Mouse (Mus musculus): Measurements from ENCODE around the gene Rhox13. TPM values are rescaled to one million over a fixed set of nuclear protein-coding genes. Genes with fewer than 3 reads are reported as not detected.

The Rhox13 gene
- not detected in 2 replicates for polyA plus RNA-seq (2014; fragmentation: Nextera tagmentation; extraction: Ambion mirVana)

- H3K36me3 ChIP-seq (replicated peaks; ENCODE audit: control insufficient read depth, insufficient read depth, low read depth, low read length), result no peaks in the 10 kb centered on the region
- WGBS, result 93% methylated on average over 20 of the region's 20 CpGs
- no peak within 1 kb of the TSS for H3K27ac ChIP-seq (replicated peaks; ENCODE audit: low read depth, low read length)
- no peaks in the 10 kb centered on the region for H3K9me3 ChIP-seq (replicated peaks; ENCODE audit: control insufficient read depth, low read length)
- DNase-seq (ENCODE audit: low spot score) (no peak), ATAC-seq (replicated peaks; ENCODE audit: insufficient number of reproducible peaks, low FRiP score, low TSS enrichment, low read depth) (no peak)
- no peak within 1 kb of the TSS for H3K4me2 ChIP-seq (ENCODE audit: low read depth, low read length)
- no peak within 1 kb of the TSS for H3K9ac ChIP-seq (replicated peaks; ENCODE audit: low read length)
- no peaks in the 10 kb centered on the region for H3K27me3 ChIP-seq (ENCODE audit: control insufficient read depth, insufficient read depth, low read length)
- no peak within 1 kb of the TSS for H3K4me3 ChIP-seq (ENCODE audit: low read depth, low read length)
- no peaks in the 10 kb centered on the region for H3K4me1 ChIP-seq (ENCODE audit: control insufficient read depth, insufficient read depth, low read length)
Measured at GRCm38 (mm10) chrX:38120982-38121381, at the start of gene Rhox13. Gene Rhox13, plus strand, starts transcription at chrX:38121219.

GRCm38 (mm10) chrX:38084226-38084625, 36.8 kb upstream of the Rhox13 start:
- Histone ChIP-seq H3K27ac (replicated peaks; ENCODE audit: low read depth, low read length) (no peak overlapping the region), H3K9me3 (replicated peaks; ENCODE audit: control insufficient read depth, low read length) (no peaks in the 10 kb centered on the region), H3K4me1 (ENCODE audit: control insufficient read depth, insufficient read depth, low read length) (no peaks in the 10 kb centered on the region), H3K4me3 (ENCODE audit: low read depth, low read length) (no peak overlapping the region), H3K4me2 (ENCODE audit: low read depth, low read length) (no peak overlapping the region), H3K9ac (replicated peaks; ENCODE audit: low read length) (no peak overlapping the region), H3K36me3 (replicated peaks; ENCODE audit: control insufficient read depth, insufficient read depth, low read depth, low read length) (no peaks in the 10 kb centered on the region), H3K27me3 (ENCODE audit: control insufficient read depth, insufficient read depth, low read length) (no peaks in the 10 kb centered on the region)
- ATAC-seq (replicated peaks; ENCODE audit: insufficient number of reproducible peaks, low FRiP score, low TSS enrichment, low read depth) (no peak), DNase-seq (ENCODE audit: low spot score) (peak; percentile 57)
- 21% methylated on average over 12 of the region's 12 CpGs for WGBS

- H3K4me3 ChIP-seq (ENCODE audit: low read depth, low read length), result no peak within 1 kb of the TSS
- DNase-seq (ENCODE audit: low spot score), result no peak
- H3K4me1 ChIP-seq (ENCODE audit: control insufficient read depth, insufficient read depth, low read length), result no peaks in the 10 kb centered on the region
- no peak within 1 kb of the TSS for H3K4me2 ChIP-seq (ENCODE audit: low read depth, low read length)
- H3K27ac ChIP-seq (replicated peaks; ENCODE audit: low read depth, low read length), result no peak within 1 kb of the TSS
- H3K9me3 ChIP-seq (replicated peaks; ENCODE audit: control insufficient read depth, low read length), result no peaks in the 10 kb centered on the region
- no peak for ATAC-seq (replicated peaks; ENCODE audit: insufficient number of reproducible peaks, low FRiP score, low TSS enrichment, low read depth)
- no peaks in the 10 kb centered on the region for H3K36me3 ChIP-seq (replicated peaks; ENCODE audit: control insufficient read depth, insufficient read depth, low read depth, low read length)
- 87% methylated on average over 9 of the region's 9 CpGs for WGBS
- H3K9ac ChIP-seq (replicated peaks; ENCODE audit: low read length), result no peak within 1 kb of the TSS
- H3K27me3 ChIP-seq (ENCODE audit: control insufficient read depth, insufficient read depth, low read length), result no peaks in the 10 kb centered on the region
Measured at GRCm38 (mm10) chrX:38085041-38085440, 36.0 kb upstream of the Rhox13 start, which contains the start of gene Rhox11. Gene Rhox11, minus strand, starts transcription at chrX:38085141.

GRCm38 (mm10) chrX:38110807-38111206, 10.2 kb upstream of the Rhox13 start, which contains the start of gene Rhox12:
Gene Rhox12, minus strand, starts transcription at chrX:38110907.
- DNase-seq (ENCODE audit: low spot score) (no peak), ATAC-seq (replicated peaks; ENCODE audit: insufficient number of reproducible peaks, low FRiP score, low TSS enrichment, low read depth) (no peak)
- H3K9me3 ChIP-seq (replicated peaks; ENCODE audit: control insufficient read depth, low read length), result no peaks in the 10 kb centered on the region
- no peaks in the 10 kb centered on the region for H3K27me3 ChIP-seq (ENCODE audit: control insufficient read depth, insufficient read depth, low read length)
- H3K4me2 ChIP-seq (ENCODE audit: low read depth, low read length), result no peak within 1 kb of the TSS
- no peak within 1 kb of the TSS for H3K27ac ChIP-seq (replicated peaks; ENCODE audit: low read depth, low read length)
- WGBS, result 76% methylated on average over 4 of the region's 4 CpGs
- no peaks in the 10 kb centered on the region for H3K4me1 ChIP-seq (ENCODE audit: control insufficient read depth, insufficient read depth, low read length)
- no peak within 1 kb of the TSS for H3K9ac ChIP-seq (replicated peaks; ENCODE audit: low read length)
- no peaks in the 10 kb centered on the region for H3K36me3 ChIP-seq (replicated peaks; ENCODE audit: control insufficient read depth, insufficient read depth, low read depth, low read length)
- H3K4me3 ChIP-seq (ENCODE audit: low read depth, low read length), result no peak within 1 kb of the TSS

- ATAC-seq (replicated peaks; ENCODE audit: insufficient number of reproducible peaks, low FRiP score, low TSS enrichment, low read depth) (no peak), DNase-seq (ENCODE audit: low spot score) (no peak)
- Histone ChIP-seq H3K9ac (replicated peaks; ENCODE audit: low read length) (no peak overlapping the region), H3K4me2 (ENCODE audit: low read depth, low read length) (no peak overlapping the region), H3K4me3 (ENCODE audit: low read depth, low read length) (no peak overlapping the region), H3K27ac (replicated peaks; ENCODE audit: low read depth, low read length) (no peak overlapping the region), H3K4me1 (ENCODE audit: control insufficient read depth, insufficient read depth, low read length) (no peaks in the 10 kb centered on the region), H3K27me3 (ENCODE audit: control insufficient read depth, insufficient read depth, low read length) (no peaks in the 10 kb centered on the region), H3K9me3 (replicated peaks; ENCODE audit: control insufficient read depth, low read length) (no peaks in the 10 kb centered on the region), H3K36me3 (replicated peaks; ENCODE audit: control insufficient read depth, insufficient read depth, low read depth, low read length) (no peaks in the 10 kb centered on the region)
- WGBS, result 87% methylated on average over 27 of the region's 34 CpGs
Measured at GRCm38 (mm10) chrX:38121478-38121877, 459 bp downstream of the Rhox13 start.

- Histone ChIP-seq H3K4me1 (ENCODE audit: control insufficient read depth, insufficient read depth, low read length) (no peaks in the 10 kb centered on the region), H3K9me3 (replicated peaks; ENCODE audit: control insufficient read depth, low read length) (no peaks in the 10 kb centered on the region), H3K27me3 (ENCODE audit: control insufficient read depth, insufficient read depth, low read length) (no peaks in the 10 kb centered on the region), H3K9ac (replicated peaks; ENCODE audit: low read length) (no peak overlapping the region), H3K4me2 (ENCODE audit: low read depth, low read length) (no peak overlapping the region), H3K27ac (replicated peaks; ENCODE audit: low read depth, low read length) (no peak overlapping the region), H3K4me3 (ENCODE audit: low read depth, low read length) (no peak overlapping the region), H3K36me3 (replicated peaks; ENCODE audit: control insufficient read depth, insufficient read depth, low read depth, low read length) (no peaks in the 10 kb centered on the region)
- DNase-seq (ENCODE audit: low spot score) (no peak), ATAC-seq (replicated peaks; ENCODE audit: insufficient number of reproducible peaks, low FRiP score, low TSS enrichment, low read depth) (no peak)
- 62% methylated on average over 1 of the region's 1 CpGs for WGBS
Measured at GRCm38 (mm10) chrX:38159097-38159496, 38.1 kb downstream of the Rhox13 start.

GRCm38 (mm10) chrX:38165315-38165714, 44.3 kb downstream of the Rhox13 start:
- no peak for ATAC-seq (replicated peaks; ENCODE audit: insufficient number of reproducible peaks, low FRiP score, low TSS enrichment, low read depth)
- no peak for DNase-seq (ENCODE audit: low spot score)
- no peak overlapping the region for H3K9ac ChIP-seq (replicated peaks; ENCODE audit: low read length)
- H3K36me3 ChIP-seq (replicated peaks; ENCODE audit: control insufficient read depth, insufficient read depth, low read depth, low read length), result no peaks in the 10 kb centered on the region
- H3K4me3 ChIP-seq (ENCODE audit: low read depth, low read length), result no peak overlapping the region
- H3K4me1 ChIP-seq (ENCODE audit: control insufficient read depth, insufficient read depth, low read length), result no peaks in the 10 kb centered on the region
- H3K27me3 ChIP-seq (ENCODE audit: control insufficient read depth, insufficient read depth, low read length), result no peaks in the 10 kb centered on the region
- 80% methylated on average over 3 of the region's 3 CpGs for WGBS
- H3K27ac ChIP-seq (replicated peaks; ENCODE audit: low read depth, low read length), result no peak overlapping the region
- no peaks in the 10 kb centered on the region for H3K9me3 ChIP-seq (replicated peaks; ENCODE audit: control insufficient read depth, low read length)
- no peak overlapping the region for H3K4me2 ChIP-seq (ENCODE audit: low read depth, low read length)

- no peaks in the 10 kb centered on the region for H3K36me3 ChIP-seq (replicated peaks; ENCODE audit: control insufficient read depth, insufficient read depth, low read depth, low read length)
- ATAC-seq (replicated peaks; ENCODE audit: insufficient number of reproducible peaks, low FRiP score, low TSS enrichment, low read depth) (no peak), DNase-seq (ENCODE audit: low spot score) (no peak)
- no peaks in the 10 kb centered on the region for H3K4me1 ChIP-seq (ENCODE audit: control insufficient read depth, insufficient read depth, low read length)
- H3K27ac ChIP-seq (replicated peaks; ENCODE audit: low read depth, low read length), result no peak overlapping the region
- no peak overlapping the region for H3K4me3 ChIP-seq (ENCODE audit: low read depth, low read length)
- H3K9ac ChIP-seq (replicated peaks; ENCODE audit: low read length), result no peak overlapping the region
- H3K4me2 ChIP-seq (ENCODE audit: low read depth, low read length), result no peak overlapping the region
- no peaks in the 10 kb centered on the region for H3K9me3 ChIP-seq (replicated peaks; ENCODE audit: control insufficient read depth, low read length)
- WGBS, result 76% methylated on average over 9 of the region's 9 CpGs
- no peaks in the 10 kb centered on the region for H3K27me3 ChIP-seq (ENCODE audit: control insufficient read depth, insufficient read depth, low read length)
Measured at GRCm38 (mm10) chrX:38166064-38166463, 45.0 kb downstream of the Rhox13 start.

All from embryonic facial prominence, embryonic 11.5 days (tissue).